In the genomic region with DNA sequence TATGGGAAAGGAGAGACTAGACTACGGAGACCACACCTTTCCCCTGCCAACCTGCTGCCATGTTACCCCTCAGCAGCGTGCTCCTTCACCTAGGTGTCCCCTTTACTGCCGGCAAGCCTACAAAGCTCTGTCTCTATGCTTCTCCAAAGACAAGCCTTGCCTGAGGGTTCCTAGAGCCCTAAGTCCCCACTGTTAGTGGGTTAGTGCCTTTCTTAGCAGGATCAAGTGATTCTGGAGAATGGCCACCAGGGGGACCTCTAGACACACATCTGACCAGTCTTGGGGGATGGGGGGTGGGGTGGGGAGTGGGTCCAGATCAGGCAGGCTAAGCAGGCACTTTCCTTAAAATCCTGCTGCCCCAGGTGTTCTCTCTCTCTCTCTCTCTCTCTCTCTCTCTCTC, we compare ENCODE assay signal across 9 mouse cellular contexts. TPM values are rescaled to one million over a fixed set of nuclear protein-coding genes. Genes with fewer than 3 reads are reported as not detected.
DNase-seq lines count a peak whose midpoint lies in the region; ATAC-seq and TF ChIP-seq lines count a peak whose summit lies in the region.
"Had no signal": no experiment of that assay in that cellular context is flagged by ENCODE, and none has a peak within 500 bp of the region (broad histone marks: within the 10 kb centered on the region; RNA-seq: fewer than 3 reads in every experiment).

No protein-coding gene starts in this region.

- no peak overlapping the region for H3K27ac ChIP-seq in ES-Bruce4 (ENCODE audit: insufficient read depth, low read length)
- H3K27ac ChIP-seq: embryonic facial prominence, embryonic 15.5 days had no signal

- peak; percentile 52 for TF ChIP-seq CTCF in ES-Bruce4 (IDR thresholded peaks at IDR 0.05; ENCODE audit: low read depth, low read length)

- DNase-seq in kidney, adult 18-20 months: peak; percentile 40
- DNase-seq in kidney, adult 11 months: no peak
- DNase-seq in cerebellum, adult 11-12 months: peak; percentile 56
- DNase-seq in lung, adult 18-20 months: peak; percentile 31 to 33

- no peak for TF ChIP-seq POLR2A in ES-Bruce4 (IDR thresholded peaks at IDR 0.05; ENCODE audit: insufficient read depth, low read length)

- TF ChIP-seq EP300 in ES-Bruce4 (IDR thresholded peaks at IDR 0.05; ENCODE audit: insufficient read depth, low read depth, low read length): no peak

- no peaks in the 10 kb centered on the region for H3K9me3 ChIP-seq in ES-Bruce4 (replicated peaks; ENCODE audit: control insufficient read depth, insufficient read depth, low read length, poor library complexity, severe bottlenecking)
- H3K9me3 ChIP-seq: embryonic facial prominence, embryonic 15.5 days had no signal

- H3K4me3 ChIP-seq in ES-Bruce4 (ENCODE audit: low read depth, low read length): no peak overlapping the region
- H3K4me3 ChIP-seq: embryonic facial prominence, embryonic 15.5 days had no signal

- no peaks in the 10 kb centered on the region for H3K27me3 ChIP-seq in ES-Bruce4 (ENCODE audit: control insufficient read depth, insufficient read depth, low read length, poor library complexity, severe bottlenecking)

- H3K36me3 ChIP-seq in ES-Bruce4 (ENCODE audit: control insufficient read depth, insufficient read depth, low read length, poor library complexity, severe bottlenecking): no peaks in the 10 kb centered on the region
- H3K36me3 ChIP-seq: embryonic facial prominence, embryonic 15.5 days had no signal

- ATAC-seq in granulocyte monocyte progenitor cell, adult 5-6 weeks (replicated peaks; ENCODE audit: poor library complexity, severe bottlenecking): peak; percentile 19; the same call in 1 of the 2 replicates
- ATAC-seq in neutrophil, adult 5-6 weeks (ENCODE audit: extremely low read depth, insufficient number of reproducible peaks, low FRiP score, poor library complexity, severe bottlenecking): 0 out of 2 replicates have a peak, but pooled peaks have one; percentile 17
- no peak for ATAC-seq in inflammation-experienced regulatory T-cells, adult 6 months

- H3K9ac ChIP-seq in ES-Bruce4 (ENCODE audit: low read depth, poor library complexity, severe bottlenecking): no peak overlapping the region
- H3K9ac ChIP-seq: embryonic facial prominence, embryonic 15.5 days had no signal

- peaks cover 2% of the 10 kb centered on the region for H3K4me1 ChIP-seq in ES-Bruce4 (ENCODE audit: control insufficient read depth, insufficient read depth, low read length)

RNA-seq across cellular contexts. Expression of a gene that starts 1.2 kb away (rescaled TPM):
- not detected in 2 replicates for polyA plus RNA-seq in ES-Bruce4 (2011; ENCODE audit: insufficient read depth, insufficient read length, low read depth, missing spikeins)
- total RNA-seq in granulocyte monocyte progenitor cell, adult 5-6 weeks (2014; fragmentation: Nextera tagmentation): 34.5 and 38.8 TPM in 2 replicates
- total RNA-seq in granulocyte monocyte progenitor cell, adult 5-6 weeks (2017): 24.8 and 27.3 TPM in 2 replicates
- 4.0 and 4.5 TPM in 2 replicates for total RNA-seq in neutrophil, adult 5-6 weeks (2017)
- 10 to 100 TPM in 1 of 3 experiments, 1 to 10 TPM in 2; 4.1 to 14.7 (median 7.2) TPM for polyA plus RNA-seq in inflammation-experienced regulatory T-cells, adult 6 months (2017; shearing (Covaris generic))

RNA-seq across cellular contexts. Expression of a gene that starts 6.6 kb away (rescaled TPM):
- polyA plus RNA-seq in ES-Bruce4 (2011; ENCODE audit: insufficient read depth, insufficient read length, low read depth, missing spikeins): 14.0 and 14.2 TPM in 2 replicates
- 54.8 and 56.4 TPM in 2 replicates for total RNA-seq in granulocyte monocyte progenitor cell, adult 5-6 weeks (2014; fragmentation: Nextera tagmentation)
- total RNA-seq in granulocyte monocyte progenitor cell, adult 5-6 weeks (2017): 21.0 and 23.1 TPM in 2 replicates
- 15.7 and 21.4 TPM in 2 replicates for total RNA-seq in neutrophil, adult 5-6 weeks (2017)
- 10 to 100 TPM; 31.4 to 59.3 (median 41.8) TPM for polyA plus RNA-seq in inflammation-experienced regulatory T-cells, adult 6 months (2017; shearing (Covaris generic))

RNA-seq across cellular contexts. Expression of a gene that starts 22.7 kb away (rescaled TPM):
- 29.7 and 40.9 TPM in 2 replicates for polyA plus RNA-seq in ES-Bruce4 (2011; ENCODE audit: insufficient read depth, insufficient read length, low read depth, missing spikeins)
- not detected in 2 replicates for total RNA-seq in granulocyte monocyte progenitor cell, adult 5-6 weeks (2014; fragmentation: Nextera tagmentation)
- total RNA-seq in granulocyte monocyte progenitor cell, adult 5-6 weeks (2017): not detected in 2 replicates
- total RNA-seq in neutrophil, adult 5-6 weeks (2017): not detected in 2 replicates
- 1 to 10 TPM; 2.8 to 6.1 (median 6.0) TPM for polyA plus RNA-seq in inflammation-experienced regulatory T-cells, adult 6 months (2017; shearing (Covaris generic))

RNA-seq across cellular contexts. Expression of a gene that starts 26.2 kb away (rescaled TPM):
- polyA plus RNA-seq in ES-Bruce4 (2011; ENCODE audit: insufficient read depth, insufficient read length, low read depth, missing spikeins): 4.2 and 5.6 TPM in 2 replicates
- total RNA-seq in granulocyte monocyte progenitor cell, adult 5-6 weeks (2014; fragmentation: Nextera tagmentation): not detected in 2 replicates
- not detected in 2 replicates for total RNA-seq in granulocyte monocyte progenitor cell, adult 5-6 weeks (2017)
- total RNA-seq in neutrophil, adult 5-6 weeks (2017): not detected in 2 replicates
- 1 to 10 TPM in 1 of 3 experiments, under 1 TPM in 1, not detected in 1; 0.49 to 1.3 TPM for polyA plus RNA-seq in inflammation-experienced regulatory T-cells, adult 6 months (2017; shearing (Covaris generic))

RNA-seq across cellular contexts. Expression of a gene that starts 34.7 kb away (rescaled TPM):
- not detected in 2 replicates for polyA plus RNA-seq in ES-Bruce4 (2011; ENCODE audit: insufficient read depth, insufficient read length, low read depth, missing spikeins)
- not detected in 2 replicates for total RNA-seq in granulocyte monocyte progenitor cell, adult 5-6 weeks (2014; fragmentation: Nextera tagmentation)
- total RNA-seq in granulocyte monocyte progenitor cell, adult 5-6 weeks (2017): 1.4 TPM in 1 of 2 replicates, not detected in the other
- total RNA-seq in neutrophil, adult 5-6 weeks (2017): not detected in 2 replicates
- 1 to 10 TPM; 1.2 to 1.9 (median 1.6) TPM for polyA plus RNA-seq in inflammation-experienced regulatory T-cells, adult 6 months (2017; shearing (Covaris generic))
